Mouse (Mus musculus): ENCODE results near the gene Ndc1.

- TF ChIP-seq POLR2A (IDR thresholded peaks at IDR 0.05; ENCODE audit: insufficient read depth, low read depth, low read length): no peak
- no peak for TF ChIP-seq CTCF (IDR thresholded peaks at IDR 0.05)
- TF ChIP-seq EP300 (IDR thresholded peaks at IDR 0.05; ENCODE audit: insufficient read depth, low read depth, low read length): no peak
Measured at GRCm38 (mm10) chr4:107348529-107349310, 18.9 kb upstream of the Ndc1 start.

Measured in heart, adult 2 months (tissue).